Mouse (Mus musculus) heart, adult 2 months (tissue): Measurements from ENCODE around the gene Ccdc154.
A peak's percentile ranks its signal among the peaks of the same experiment; 100 is the strongest.

Experiments used
- CTCF ChIP-seq: fragments of 200-600 bp; IDR thresholded peaks from 2 replicates; pipeline ENCODE4 v1.8.1; 2022; ENCODE audit warnings: antibody characterized with exemption, mild to moderate bottlenecking, moderate library complexity
- EP300 ChIP-seq: fragments of 200-500 bp; IDR thresholded peaks from 2 replicates; pipeline ENCODE4 v1.6.1; 2011; ENCODE audit warnings: low read depth, low read length, control low read depth; ENCODE audit not compliant: insufficient read depth
- POLR2A ChIP-seq: fragments of 200-500 bp; IDR thresholded peaks from 2 replicates; pipeline ENCODE4 v1.6.1; 2011; ENCODE audit warnings: mild to moderate bottlenecking, low read depth, low read length, control low read depth; ENCODE audit not compliant: insufficient read depth

GRCm38 (mm10) chr17:25123979-25124378 lies 38.3 kb upstream of the Ccdc154 start:
- TF ChIP-seq EP300 (no peak), POLR2A (no peak), CTCF (peak; percentile 61)
